Mouse (Mus musculus) heart, embryonic 11.5 days (tissue): ENCODE results near the gene Zfp989. TPM values are rescaled to one million over a fixed set of nuclear protein-coding genes. Genes with fewer than 3 reads are reported as not detected.
"Not testable (repeated sequence)": the region's sequence is repeated elsewhere in the genome, so short reads cannot be mapped to it uniquely, and the experiment has no call there.

ENCODE experiments used
- ATAC-seq: fragments of 200-750 bp; cut with Nextera tagmentation; replicated peaks from 2 replicates; pipeline ENCODE4 v1.8.0; 2017; ENCODE audit warnings: moderate library complexity; ENCODE audit not compliant: insufficient number of reproducible peaks, low FRiP score, low TSS enrichment
- H3K27ac ChIP-seq: fragments of 300-500 bp; sonication (generic); 2 replicates; pipeline ENCODE4 v1.5.1; 2014; ENCODE audit warnings: mild to moderate bottlenecking, low read depth, low read length
- H3K27me3 ChIP-seq: fragments of 300-500 bp; sonication (generic); 2 replicates; pipeline ENCODE4 v1.6.1; 2014; ENCODE audit warnings: mild to moderate bottlenecking, low read length, mixed read lengths; ENCODE audit not compliant: control insufficient read depth, insufficient read depth
- H3K36me3 ChIP-seq: fragments of 300-500 bp; sonication (generic); 2 replicates; pipeline ENCODE4 v1.6.1; 2014; ENCODE audit warnings: mild to moderate bottlenecking, low read length, moderate library complexity, mixed read lengths; ENCODE audit not compliant: control insufficient read depth, insufficient read depth
- H3K4me1 ChIP-seq: fragments of 300-500 bp; sonication (generic); 2 replicates; pipeline ENCODE4 v1.6.1; 2014; ENCODE audit warnings: low read length; ENCODE audit not compliant: control insufficient read depth, insufficient read depth
- H3K4me2 ChIP-seq: fragments of 300-500 bp; sonication (generic); 2 replicates; pipeline ENCODE4 v1.6.1; 2014; ENCODE audit warnings: mild to moderate bottlenecking, moderate library complexity
- H3K4me3 ChIP-seq: fragments of 300-500 bp; sonication (generic); 2 replicates; pipeline ENCODE4 v1.5.1; 2014; ENCODE audit warnings: low read depth, low read length
- H3K9ac ChIP-seq: fragments of 300-500 bp; sonication (generic); 2 replicates; pipeline ENCODE4 v1.6.1; 2014; ENCODE audit warnings: mild to moderate bottlenecking, low read depth, low read length, moderate library complexity
- H3K9me3 ChIP-seq: fragments of 300-500 bp; sonication (generic); replicated peaks from 2 replicates; pipeline ENCODE4 v1.6.1; 2016; ENCODE audit warnings: low read length; ENCODE audit not compliant: control insufficient read depth
- WGBS: fragments of 180-500 bp; shearing (Covaris S2); extraction: QIAGEN DNeasy Blood & Tissue Kit; methylation state at CpG from one replicate; pipeline ENCODE4 v1.1.7; 2014; ENCODE audit not compliant: insufficient replicate concordance; 5-methylcytosine and 5-hydroxymethylcytosine counted together
- polyA plus RNA-seq: library from polyadenylated mRNA; unstranded; fragments of >200 nt; fragmentation: Nextera tagmentation; extraction: Ambion mirVana; gene quantifications from 2 replicates; pipeline ENCODE4 v1.2.1, GENCODE M21; 2014

Zfp989 gene
- polyA plus RNA-seq = not detected in 2 replicates

- H3K9me3 ChIP-seq, H3K4me1 ChIP-seq, H3K4me2 ChIP-seq, ATAC-seq, H3K27ac ChIP-seq, H3K9ac ChIP-seq, H3K27me3 ChIP-seq, H3K4me3 ChIP-seq, H3K36me3 ChIP-seq: not testable (repeated sequence)
- WGBS = 78% methylated on average over 4 of the region's 5 CpGs
Measured at GRCm38 (mm10) chr4:146971757-146972156, at the start of gene Zfp989. Gene Zfp989 (plus strand): TSS chr4:146971976.

- ATAC-seq = peak; percentile 59; the same call in 1 of the 2 replicates
- 7% methylated on average over 69 of the region's 77 CpGs for WGBS
- Histone ChIP-seq H3K9me3 (peaks cover 18% of the 10 kb centered on the region), H3K4me3 (peak overlapping the region; percentile 41), H3K4me1 (peaks cover 3% of the 10 kb centered on the region; the same call in 1 of the 2 replicates), H3K27ac (no peak overlapping the region), H3K9ac (0 out of 2 replicates have a peak overlapping the region, but pooled peaks have one; percentile 34), H3K27me3 (peaks cover 5% of the 10 kb centered on the region; the same call in 1 of the 2 replicates), H3K36me3 (no peaks in the 10 kb centered on the region), H3K4me2 (peak overlapping the region; percentile 74)
Measured at GRCm38 (mm10) chr4:146932311-146933082, 39.3 kb upstream of the Zfp989 start.

- H3K27ac ChIP-seq, H3K4me1 ChIP-seq, ATAC-seq, H3K9me3 ChIP-seq, H3K27me3 ChIP-seq, H3K9ac ChIP-seq, H3K4me3 ChIP-seq, H3K36me3 ChIP-seq, H3K4me2 ChIP-seq: not testable (repeated sequence)
- 50% methylated on average over 32 of the region's 32 CpGs for WGBS
Measured at GRCm38 (mm10) chr4:146941691-146942090, 30.1 kb upstream of the Zfp989 start.

- WGBS = 13% methylated on average over 2 of the region's 2 CpGs
- not testable (repeated sequence) for H3K27ac ChIP-seq, ATAC-seq, H3K9ac ChIP-seq, H3K9me3 ChIP-seq, H3K4me2 ChIP-seq, H3K27me3 ChIP-seq, H3K36me3 ChIP-seq, H3K4me3 ChIP-seq, H3K4me1 ChIP-seq
Measured at GRCm38 (mm10) chr4:146976581-146976980, 4.8 kb downstream of the Zfp989 start.

- H3K9me3 ChIP-seq, H3K36me3 ChIP-seq, H3K27me3 ChIP-seq, H3K9ac ChIP-seq, H3K4me1 ChIP-seq, H3K4me3 ChIP-seq, H3K4me2 ChIP-seq, H3K27ac ChIP-seq: not testable (repeated sequence)
- no CpG with 5 or more reads among the region's 1 CpGs for WGBS
- peak; percentile 49; the same call in 1 of the 2 replicates for ATAC-seq
Measured at GRCm38 (mm10) chr4:147018400-147018799, 46.6 kb downstream of the Zfp989 start.

- WGBS = no CpG with 5 or more reads among the region's 6 CpGs
- not testable (repeated sequence) for H3K27ac ChIP-seq, H3K4me1 ChIP-seq, H3K4me2 ChIP-seq, H3K9ac ChIP-seq, H3K4me3 ChIP-seq, H3K36me3 ChIP-seq, ATAC-seq, H3K27me3 ChIP-seq, H3K9me3 ChIP-seq
Measured at GRCm38 (mm10) chr4:147021550-147021949, 49.8 kb downstream of the Zfp989 start, which contains the start of gene Rex2. Gene Rex2 (plus strand): TSS chr4:147021850.

- H3K9me3 ChIP-seq, H3K27ac ChIP-seq, ATAC-seq, H3K9ac ChIP-seq, H3K4me1 ChIP-seq, H3K36me3 ChIP-seq, H3K4me2 ChIP-seq, H3K4me3 ChIP-seq, H3K27me3 ChIP-seq: not testable (repeated sequence)
- WGBS = 42% methylated on average over 1 of the region's 1 CpGs
Measured at GRCm38 (mm10) chr4:147026374-147026773, 54.6 kb downstream of the Zfp989 start.

GRCm38 (mm10) chr4:147031308-147032036 is 59.7 kb downstream of the Zfp989 start:
- H3K27ac ChIP-seq, H3K4me3 ChIP-seq, H3K4me1 ChIP-seq, H3K9me3 ChIP-seq, H3K4me2 ChIP-seq, H3K27me3 ChIP-seq, H3K9ac ChIP-seq, H3K36me3 ChIP-seq: not testable (repeated sequence)
- WGBS = 77% methylated on average over 1 of the region's 2 CpGs
- ATAC-seq = peak; percentile 35; the same call in 1 of the 2 replicates
